Mouse (Mus musculus) adrenal gland, adult (tissue): ENCODE measurements around the gene Olfr1305.

ENCODE experiments used
- DNase-seq, 2 experiments: peaks; one replicate each; pipeline ENCODE4 v3.0.0; 2022 to 2023; ENCODE audit warnings: low spot score in 1 of 2; ENCODE audit not compliant: inconsistent age in 2 of 2

Olfr1305 gene

GRCm38 (mm10) chr2:111877049-111877448, at the start of gene Olfr1305:
Olfr1305 (minus strand) TSS chr2:111877149.
- no peak for DNase-seq

DNA sequence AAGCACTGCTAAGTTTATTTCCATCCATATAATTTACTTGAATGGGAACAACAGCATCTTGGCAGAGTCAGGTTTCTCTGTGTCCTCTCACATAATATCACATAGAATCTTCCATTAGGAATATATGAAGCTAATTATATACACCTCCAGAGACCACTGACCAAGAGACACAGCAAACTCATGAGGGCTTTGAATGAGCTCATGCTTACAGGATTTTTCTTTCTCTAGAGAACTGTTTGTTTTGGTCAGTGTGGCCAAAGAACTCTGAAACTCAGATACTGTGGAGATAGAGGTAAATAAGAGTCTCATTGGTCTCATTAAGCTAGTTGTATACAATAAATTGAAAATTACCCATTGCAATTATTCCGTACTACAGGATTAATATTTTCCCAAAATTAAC, 39.2 kb upstream of the Olfr1305 start, which contains the start of gene Olfr1306:
TSS of gene Olfr1306 (minus strand) at position 101 of the 400 bp plus-strand sequence.
- no peak for DNase-seq

DNA sequence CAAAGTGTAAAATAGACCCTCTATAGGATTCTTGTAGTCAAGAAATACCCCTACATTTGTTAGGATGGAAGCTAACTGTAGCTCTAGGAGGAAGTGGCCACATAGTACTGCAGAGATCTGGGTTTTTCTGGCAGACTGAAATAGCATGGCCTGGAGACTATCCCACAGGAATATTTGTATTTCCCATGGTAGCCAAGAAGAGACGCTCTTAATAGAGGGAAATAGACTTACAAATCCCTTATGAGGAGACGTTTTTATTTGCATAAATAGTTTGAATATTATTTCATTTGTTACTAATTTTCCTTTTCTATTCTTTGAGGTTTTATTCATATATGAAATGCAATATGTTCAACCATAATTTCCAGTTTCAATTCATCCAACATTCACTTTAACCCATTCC, 56.7 kb downstream of the Olfr1305 start, which contains the start of gene Olfr1303:
TSS of gene Olfr1303 (minus strand) at position 101 of the 400 bp plus-strand sequence.
- DNase-seq: no peak
